Mouse (Mus musculus): Measurements from ENCODE around the gene Jdp2. TPM values are rescaled to one million over a fixed set of nuclear protein-coding genes. Genes with fewer than 3 reads are reported as not detected.

The Jdp2 gene
- total RNA-seq, 2 experiments from 2014 or later, result 28.2 to 39.7 TPM

- intact Hi-C loops (cut with DNase I), result no loop called here
- no peak for DNase-seq (ENCODE audit: extremely low spot score in 1 of 2, low spot score in 2 of 2)
Observed at GRCm38 (mm10) chr12:85668696-85669095, 69.9 kb downstream of the Jdp2 start.

- intact Hi-C loops (cut with DNase I), result no loop called here
- no peak for DNase-seq (ENCODE audit: extremely low spot score in 1 of 2, low spot score in 2 of 2)
Observed at GRCm38 (mm10) chr12:85670080-85670479, 71.3 kb downstream of the Jdp2 start.

GRCm38 (mm10) chr12:85673914-85674313 lies 75.1 kb downstream of the Jdp2 start:
- no peak for DNase-seq (ENCODE audit: extremely low spot score in 1 of 2, low spot score in 2 of 2)
- intact Hi-C loops (cut with DNase I), result no loop called here

GRCm38 (mm10) chr12:85679117-85679516 lies 80.3 kb downstream of the Jdp2 start:
- intact Hi-C loops (cut with DNase I), result loop anchor here (5.0 kb wide), 1 partner anchor 48 kb away; no protein-coding TSS in a partner anchor
- DNase-seq (ENCODE audit: extremely low spot score in 1 of 2, low spot score in 2 of 2), result no peak

- intact Hi-C loops (cut with DNase I), result loop anchor here (5.0 kb wide), 1 partner anchor 47 kb away; no protein-coding TSS in a partner anchor
- DNase-seq (ENCODE audit: extremely low spot score in 1 of 2, low spot score in 2 of 2), result no peak
Observed at GRCm38 (mm10) chr12:85679808-85680207, 81.0 kb downstream of the Jdp2 start.

GRCm38 (mm10) chr12:85682328-85682727 lies 83.5 kb downstream of the Jdp2 start:
- no peak for DNase-seq (ENCODE audit: extremely low spot score in 1 of 2, low spot score in 2 of 2)
- intact Hi-C loops (cut with DNase I), result no loop called here

GRCm38 (mm10) chr12:85684411-85685275 lies 85.8 kb downstream of the Jdp2 start:
- intact Hi-C loops (cut with DNase I), result no loop called here
- no peak for DNase-seq (ENCODE audit: extremely low spot score in 1 of 2, low spot score in 2 of 2)

GRCm38 (mm10) chr12:85686466-85687216 lies 87.8 kb downstream of the Jdp2 start, which contains the start of gene Batf:
Gene Batf (plus strand): TSS chr12:85686669.
- intact Hi-C loops (cut with DNase I), result no loop called here
- no peak for DNase-seq (ENCODE audit: extremely low spot score in 1 of 2, low spot score in 2 of 2)

- intact Hi-C loops (cut with DNase I), result no loop called here
- DNase-seq (ENCODE audit: extremely low spot score in 1 of 2, low spot score in 2 of 2), result no peak
Observed at GRCm38 (mm10) chr12:85687217-85687533, 88.3 kb downstream of the Jdp2 start.

- no peak for DNase-seq (ENCODE audit: extremely low spot score in 1 of 2, low spot score in 2 of 2)
- intact Hi-C loops (cut with DNase I), result no loop called here
Observed at GRCm38 (mm10) chr12:85687846-85688245, 89.0 kb downstream of the Jdp2 start.

Other genes starting within 250 kb of the Jdp2 start
- 100 to 1,000 TPM; 151 to 158 TPM for gene Tmed10, start 224.2 kb upstream of the Jdp2 start, total RNA-seq (2021)
- gene Fos, start 125.1 kb upstream of the Jdp2 start, total RNA-seq (2021), result 10 to 100 TPM; 11.0 to 14.8 TPM
- under 1 TPM; 0.36 to 0.51 TPM for gene Batf, start 87.6 kb downstream of the Jdp2 start, total RNA-seq (2021)
- gene Flvcr2, start 147.5 kb downstream of the Jdp2 start, total RNA-seq (2021), result 1 to 10 TPM; 2.5 to 3.5 TPM
- 10 to 100 TPM; 60.5 to 65.9 TPM for gene Erg28, start 225.5 kb downstream of the Jdp2 start, total RNA-seq (2021)
- gene Ttll5, start 225.6 kb downstream of the Jdp2 start, total RNA-seq (2021), result 10 to 100 TPM; 29.7 to 38.6 TPM

All from left cerebral cortex, postnatal 10 days (tissue).